Mouse (Mus musculus) midbrain, postnatal 0 days (tissue): Measurements from ENCODE around the gene Akt1. TPM values are rescaled to one million over a fixed set of nuclear protein-coding genes. Genes with fewer than 3 reads are reported as not detected.
A peak's percentile ranks its signal among the peaks of the same experiment; 100 is the strongest.

Experiments
- ATAC-seq: fragments of 200-750 bp; cut with Nextera tagmentation; 2 replicates; pipeline ENCODE4 v1.8.0; 2017; ENCODE audit warnings: moderate number of reproducible peaks, mild to moderate bottlenecking, moderate TSS enrichment, moderate library complexity; ENCODE audit not compliant: low FRiP score
- DNase-seq: peaks from one replicate; pipeline ENCODE4 v3.0.0-alpha.2; 2015; ENCODE audit warnings: low spot score
- H3K27ac ChIP-seq: fragments of 300-500 bp; sonication (generic); 2 replicates; pipeline ENCODE4 v1.5.1; 2014; ENCODE audit warnings: low read depth, mild to moderate bottlenecking, low read length, mixed read lengths
- H3K27me3 ChIP-seq: fragments of 300-500 bp; sonication (generic); 2 replicates; pipeline ENCODE4 v1.6.1; 2014; ENCODE audit warnings: low read length, control low read depth, mixed read lengths; ENCODE audit not compliant: insufficient read depth
- H3K36me3 ChIP-seq: fragments of 300-500 bp; sonication (generic); 2 replicates; pipeline ENCODE4 v1.6.1; 2014; ENCODE audit warnings: low read length, control low read depth, mixed read lengths; ENCODE audit not compliant: insufficient read depth
- H3K4me1 ChIP-seq: fragments of 300-500 bp; sonication (generic); 2 replicates; pipeline ENCODE4 v1.6.1; 2014; ENCODE audit warnings: mild to moderate bottlenecking, control low read depth, antibody characterized with exemption, low read length, mixed read lengths; ENCODE audit not compliant: insufficient read depth
- H3K4me2 ChIP-seq: fragments of 300-500 bp; sonication (generic); 2 replicates; pipeline ENCODE4 v1.6.1; 2014; ENCODE audit warnings: low read depth, mild to moderate bottlenecking, low read length, mixed read lengths; ENCODE audit not compliant: poor library complexity, severe bottlenecking
- H3K4me3 ChIP-seq: fragments of 300-500 bp; sonication (generic); 2 replicates; pipeline ENCODE4 v1.5.1; 2014; ENCODE audit warnings: low read depth, mild to moderate bottlenecking, low read length, moderate library complexity
- H3K9ac ChIP-seq: fragments of 300-500 bp; sonication (generic); replicated peaks from 2 replicates; pipeline ENCODE4 v1.6.1; 2014; ENCODE audit warnings: mild to moderate bottlenecking, low read length, moderate library complexity, mixed read lengths; ENCODE audit not compliant: poor library complexity, severe bottlenecking
- H3K9me3 ChIP-seq: fragments of 300-500 bp; sonication (generic); 2 replicates; pipeline ENCODE4 v1.6.1; 2016; ENCODE audit warnings: low read length, control low read depth
- CTCF ChIP-seq: IDR thresholded peaks from 2 replicates; pipeline ENCODE4 v1.5.1; 2016; ENCODE audit warnings: antibody characterized with exemption, mild to moderate bottlenecking
- WGBS: fragments of 180-500 bp; shearing (Covaris S2); extraction: QIAGEN DNeasy Blood & Tissue Kit; methylation state at CpG from one replicate; pipeline ENCODE4 v1.1.7; 2014; 5-methylcytosine and 5-hydroxymethylcytosine counted together
- polyA plus RNA-seq: library from polyadenylated mRNA; unstranded; fragments of >200 nt; fragmentation: Nextera tagmentation; extraction: Ambion mirVana; gene quantifications from 2 replicates; pipeline ENCODE4 v1.2.1, GENCODE M21; 2015
- total RNA-seq: library from RNA; depleted of rRNA; stranded (reverse); fragments of >200 nt; gene quantifications from 2 replicates; pipeline ENCODE4 v1.2.3, GENCODE M21; 2014

Gene Akt1
- total and polyA plus RNA-seq, 2 experiments from 2014 or later: 93.3 to 201 TPM

- 3% methylated on average over 20 of the region's 21 CpGs for WGBS
- peak overlapping the region; percentile 75 for H3K27ac ChIP-seq
- H3K27me3 ChIP-seq: no peaks in the 10 kb centered on the region
- peaks cover 32% of the 10 kb centered on the region for H3K36me3 ChIP-seq
- H3K4me3 ChIP-seq: peak overlapping the region; percentile 57
- peaks cover 16% of the 10 kb centered on the region for H3K4me1 ChIP-seq
- no peaks in the 10 kb centered on the region for H3K9me3 ChIP-seq
- H3K4me2 ChIP-seq: peak overlapping the region; percentile 92
- peak; percentile 41; the same call in 1 of the 2 replicates for TF ChIP-seq CTCF
- DNase-seq: peak; percentile 61
- peak; percentile 41; the same call in 1 of the 2 replicates for ATAC-seq
- H3K9ac ChIP-seq: peak overlapping the region; percentile 73
Measured at GRCm38 (mm10) chr12:112672744-112673575, 1.7 kb downstream of the Akt1 start.

GRCm38 (mm10) chr12:112671891-112672290, 2.8 kb downstream of the Akt1 start:
- Histone ChIP-seq H3K4me2 (peak overlapping the region; percentile 92), H3K9ac (no peak overlapping the region), H3K27me3 (no peaks in the 10 kb centered on the region), H3K9me3 (no peaks in the 10 kb centered on the region), H3K4me1 (peaks cover 16% of the 10 kb centered on the region), H3K36me3 (peaks cover 39% of the 10 kb centered on the region), H3K27ac (no peak overlapping the region), H3K4me3 (no peak overlapping the region)
- DNase-seq (no peak), ATAC-seq (no peak)
- WGBS: 82% methylated on average over 7 of the region's 7 CpGs
- peak; percentile 39 for TF ChIP-seq CTCF

- ATAC-seq: no peak
- no peak for DNase-seq
- 46% methylated on average over 8 of the region's 9 CpGs for WGBS
- Histone ChIP-seq H3K4me1 (peaks cover 20% of the 10 kb centered on the region), H3K9me3 (no peaks in the 10 kb centered on the region), H3K27ac (no peak overlapping the region), H3K9ac (no peak overlapping the region), H3K4me2 (no peak overlapping the region), H3K36me3 (peaks cover 39% of the 10 kb centered on the region), H3K27me3 (no peaks in the 10 kb centered on the region), H3K4me3 (no peak overlapping the region)
- TF ChIP-seq CTCF: no peak
Measured at GRCm38 (mm10) chr12:112670718-112671393, 3.8 kb downstream of the Akt1 start.

- no peaks in the 10 kb centered on the region for H3K9me3 ChIP-seq
- DNase-seq (peak; percentile 37), ATAC-seq (no peak)
- TF ChIP-seq CTCF: no peak
- H3K27me3 ChIP-seq: no peaks in the 10 kb centered on the region
- no peak overlapping the region for H3K4me2 ChIP-seq
- 69% methylated on average over 10 of the region's 10 CpGs for WGBS
- no peak overlapping the region for H3K4me3 ChIP-seq
- no peak overlapping the region for H3K9ac ChIP-seq
- 0 out of 2 replicates have a peak overlapping the region, but pooled peaks have one; percentile 26 for H3K27ac ChIP-seq
- peaks cover 27% of the 10 kb centered on the region for H3K4me1 ChIP-seq
- peaks cover 39% of the 10 kb centered on the region for H3K36me3 ChIP-seq
Measured at GRCm38 (mm10) chr12:112667619-112668297, 6.9 kb downstream of the Akt1 start.

GRCm38 (mm10) chr12:112665881-112666544, 8.7 kb downstream of the Akt1 start:
- no peaks in the 10 kb centered on the region for H3K9me3 ChIP-seq
- H3K9ac ChIP-seq: 0 out of 2 replicates have a peak overlapping the region, but pooled peaks have one; percentile 24
- peaks cover 13% of the 10 kb centered on the region for H3K4me1 ChIP-seq
- H3K27me3 ChIP-seq: no peaks in the 10 kb centered on the region
- TF ChIP-seq CTCF: no peak
- peak overlapping the region; percentile 67 for H3K27ac ChIP-seq
- no peak overlapping the region for H3K4me3 ChIP-seq
- peaks cover 48% of the 10 kb centered on the region for H3K36me3 ChIP-seq
- no peak for DNase-seq
- WGBS: 88% methylated on average over 9 of the region's 9 CpGs
- no peak for ATAC-seq
- H3K4me2 ChIP-seq: no peak overlapping the region
